Mouse (Mus musculus) cerebellum, adult 2 months (tissue): ENCODE results near the gene Olfr1181. TPM values are rescaled to one million over a fixed set of nuclear protein-coding genes. Genes with fewer than 3 reads are reported as not detected.
"Not testable (repeated sequence)": the region's sequence is repeated elsewhere in the genome, so short reads cannot be mapped to it uniquely, and the experiment has no call there.

Source experiments
- DNase-seq, 2 experiments: peaks; one replicate each; pipeline ENCODE4 v3.0.0; 2021
- H3K27ac ChIP-seq: fragments of 200-500 bp; 2 replicates; pipeline ENCODE4 v1.5.1; 2012; ENCODE audit warnings: low read length, control low read depth, inconsistent platforms; ENCODE audit not compliant: insufficient read depth
- H3K27me3 ChIP-seq: fragments of 200-500 bp; 2 replicates; pipeline ENCODE4 v1.6.1; 2012; ENCODE audit warnings: inconsistent platforms, mild to moderate bottlenecking, low read length, moderate library complexity; ENCODE audit not compliant: control insufficient read depth, insufficient read depth
- H3K4me1 ChIP-seq: fragments of 200-500 bp; 2 replicates; pipeline ENCODE4 v1.6.1; 2011; ENCODE audit warnings: low read length; ENCODE audit not compliant: control insufficient read depth, insufficient read depth
- H3K4me3 ChIP-seq: fragments of 200-500 bp; replicated peaks from 2 replicates; pipeline ENCODE3; 2011; ENCODE audit warnings: mild to moderate bottlenecking, low read depth, low read length, control low read depth; ENCODE audit not compliant: insufficient read depth
- CTCF ChIP-seq: fragments of 200-500 bp; IDR thresholded peaks from 2 replicates; pipeline ENCODE4 v1.5.1; 2011; ENCODE audit warnings: low read depth, mild to moderate bottlenecking, control low read depth, low read length, moderate library complexity, borderline replicate concordance; ENCODE audit not compliant: insufficient read depth
- POLR2A ChIP-seq: fragments of 200-500 bp; IDR thresholded peaks from 2 replicates; pipeline ENCODE4 v1.6.1; 2011; ENCODE audit warnings: low read length, control low read depth, borderline replicate concordance; ENCODE audit not compliant: insufficient read depth
- WGBS: fragments of 180-500 bp; shearing (Covaris S2); methylation state at CpG from one replicate; pipeline ENCODE4 v1.1.7; 2018; 5-methylcytosine and 5-hydroxymethylcytosine counted together
- polyA plus RNA-seq: library from polyadenylated mRNA; depleted of rRNA; stranded (reverse); fragments of >200 nt; gene quantifications from 2 replicates; pipeline ENCODE4 v1.2.3, GENCODE M21; 2012; rRNA removed

The Olfr1181 gene
- not detected in 2 replicates for polyA plus RNA-seq

DNA sequence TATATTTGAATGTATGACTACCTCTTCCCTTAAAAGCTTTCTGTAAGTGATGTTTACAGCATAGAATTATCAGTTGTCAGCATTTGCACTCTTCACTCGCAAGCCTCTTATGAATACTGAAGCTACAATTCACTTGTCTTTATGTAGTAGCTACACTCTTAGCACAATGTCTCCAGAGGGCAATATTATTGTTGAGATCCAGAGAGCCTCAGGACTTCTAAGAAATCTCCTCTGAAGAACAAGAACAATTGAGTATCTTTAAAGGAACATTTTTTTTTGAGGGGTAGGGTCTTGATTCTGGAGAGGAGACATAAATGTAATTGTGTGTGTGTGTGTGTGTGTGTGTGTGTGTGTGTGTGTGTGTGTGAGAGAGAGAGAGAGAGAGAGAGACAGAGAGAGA, at the start of gene Olfr1181:
Olfr1181 (minus strand) TSS at position 101 of the 400 bp plus-strand sequence.
- H3K4me3 ChIP-seq = no peak within 1 kb of the TSS
- TF ChIP-seq CTCF (no peak), POLR2A (no peak)
- no peak within 1 kb of the TSS for H3K27ac ChIP-seq
- no peaks in the 10 kb centered on the region for H3K27me3 ChIP-seq
- H3K4me1 ChIP-seq = no peaks in the 10 kb centered on the region
- no peak for DNase-seq
- 90% methylated on average over 1 of the region's 1 CpGs for WGBS

DNA sequence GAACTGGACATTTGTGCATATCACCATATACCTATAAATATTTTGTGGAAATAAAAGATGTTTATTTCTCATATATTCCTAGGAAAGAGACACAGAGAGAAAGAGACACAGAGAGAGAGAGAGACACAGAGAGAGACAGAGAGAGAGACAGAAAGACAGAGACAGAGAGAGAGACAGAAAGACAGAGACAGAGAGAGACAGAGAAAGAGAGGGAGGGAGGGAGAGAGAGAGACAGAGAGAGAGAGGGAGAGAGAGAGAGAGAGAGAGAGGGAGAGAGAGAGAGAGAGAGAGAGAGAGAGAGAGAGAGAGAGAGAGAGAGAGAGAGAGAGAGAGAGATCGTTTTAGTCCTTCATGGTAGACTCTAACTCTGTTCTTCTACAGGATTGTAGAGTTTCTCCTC, 28.6 kb upstream of the Olfr1181 start, which contains the start of gene Olfr1183:
Olfr1183 (plus strand) TSS at position 301 of the 400 bp plus-strand sequence.
- WGBS = 75% methylated on average over 1 of the region's 1 CpGs
- H3K27me3 ChIP-seq, H3K4me3 ChIP-seq, H3K27ac ChIP-seq, H3K4me1 ChIP-seq, DNase-seq: not testable (repeated sequence)

DNA sequence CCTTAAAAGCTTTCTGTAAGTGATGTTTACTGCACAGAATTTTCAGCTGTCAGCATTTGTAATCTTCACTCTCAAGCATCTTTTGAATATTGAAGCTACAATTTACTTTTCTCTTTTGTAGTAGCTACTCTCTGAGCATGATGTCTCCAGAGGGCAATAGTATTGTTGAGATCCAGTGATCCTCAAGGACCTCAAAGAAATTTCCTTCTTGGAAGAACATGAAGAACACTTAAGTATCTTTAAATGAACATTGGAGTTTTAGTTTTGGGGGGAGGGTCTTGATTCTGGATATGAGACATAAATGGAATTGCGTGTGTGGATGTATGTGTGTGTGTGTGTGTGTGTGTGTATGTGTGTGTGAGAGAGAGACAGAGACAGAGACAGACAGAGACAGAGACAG, 23.1 kb upstream of the Olfr1181 start, which contains the start of gene Gm13757:
Gm13757 (minus strand) TSS at position 101 of the 400 bp plus-strand sequence.
- Histone ChIP-seq H3K27me3 (no peaks in the 10 kb centered on the region), H3K4me1 (no peaks in the 10 kb centered on the region), H3K27ac (no peak within 1 kb of the TSS), H3K4me3 (no peak within 1 kb of the TSS)
- DNase-seq = no peak
- WGBS = 89% methylated on average over 1 of the region's 1 CpGs
- TF ChIP-seq CTCF (no peak), POLR2A (no peak)

DNA sequence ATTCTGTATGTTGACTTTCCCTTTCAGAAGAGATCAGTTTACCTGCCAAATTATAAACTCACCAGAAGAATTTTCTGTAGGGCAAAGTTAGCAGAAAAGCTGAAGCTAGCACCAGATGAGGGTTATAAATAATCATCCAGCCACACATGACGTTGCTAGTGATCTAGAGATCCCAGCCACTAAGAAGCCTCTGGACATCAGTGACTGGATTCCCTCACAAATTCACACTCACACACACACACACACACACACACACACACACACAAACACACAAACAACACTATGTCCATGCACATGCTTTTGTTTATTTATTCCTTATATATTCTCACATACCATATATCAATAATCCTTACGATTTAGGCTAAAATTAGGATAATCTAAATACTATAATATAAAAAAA, 6.9 kb downstream of the Olfr1181 start, which contains the start of gene Olfr1180:
Olfr1180 (minus strand) TSS at position 101 of the 400 bp plus-strand sequence.
- H3K4me3 ChIP-seq = no peak within 1 kb of the TSS
- WGBS = 69% methylated on average over 2 of the region's 2 CpGs
- no peak for DNase-seq
- H3K27ac ChIP-seq = no peak within 1 kb of the TSS
- no peaks in the 10 kb centered on the region for H3K27me3 ChIP-seq
- no peaks in the 10 kb centered on the region for H3K4me1 ChIP-seq
- no peak for TF ChIP-seq CTCF
- no peak for TF ChIP-seq POLR2A

DNA sequence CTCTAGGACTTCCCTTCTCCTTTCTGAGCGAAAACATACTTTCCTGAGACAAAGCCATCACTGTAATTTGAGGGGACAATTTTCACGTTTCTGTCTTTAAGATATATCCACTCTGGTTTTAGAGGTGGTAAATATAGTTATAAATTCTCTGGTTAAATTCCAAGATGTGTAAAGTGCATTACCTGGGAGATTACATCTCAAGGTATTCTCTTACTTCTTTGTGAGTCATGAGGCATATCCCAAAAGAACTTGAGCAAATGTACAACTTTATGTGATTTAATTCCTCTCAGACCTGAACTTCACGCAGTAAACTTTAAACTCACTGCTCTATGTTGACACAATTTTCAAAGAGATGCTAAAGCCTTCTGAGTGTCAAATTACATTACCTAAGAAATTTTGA, 19.6 kb downstream of the Olfr1181 start, which contains the start of gene Olfr1179:
Olfr1179 (minus strand) TSS at position 101 of the 400 bp plus-strand sequence.
- Histone ChIP-seq H3K27ac (no peak within 1 kb of the TSS), H3K4me3 (no peak within 1 kb of the TSS), H3K27me3 (no peaks in the 10 kb centered on the region), H3K4me1 (no peaks in the 10 kb centered on the region)
- TF ChIP-seq POLR2A (no peak), CTCF (no peak)
- 86% methylated on average over 3 of the region's 3 CpGs for WGBS
- DNase-seq = no peak

DNA sequence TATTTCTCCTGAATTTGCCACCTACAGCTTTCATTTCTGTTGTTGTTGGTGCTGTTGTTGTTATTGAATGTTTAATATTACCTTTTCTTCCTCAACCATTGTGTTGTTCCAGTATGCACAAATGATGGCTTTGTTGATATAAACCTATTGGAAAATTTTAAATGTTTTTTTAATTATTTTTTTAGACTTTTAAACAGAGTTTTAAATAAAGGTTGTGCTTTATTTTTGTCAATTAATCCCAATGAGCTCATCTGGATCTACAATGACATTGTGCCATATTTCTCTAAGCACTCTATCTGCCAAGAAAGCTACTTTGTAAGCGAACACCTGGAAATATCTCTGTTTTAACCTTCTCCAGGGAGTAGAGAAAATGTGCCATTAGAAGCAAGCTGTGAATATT, 39.2 kb downstream of the Olfr1181 start, which contains the start of gene Olfr1178:
Olfr1178 (plus strand) TSS at position 301 of the 400 bp plus-strand sequence.
- Histone ChIP-seq H3K4me1 (no peaks in the 10 kb centered on the region), H3K27ac (no peak within 1 kb of the TSS), H3K4me3 (no peak within 1 kb of the TSS), H3K27me3 (no peaks in the 10 kb centered on the region)
- WGBS = 82% methylated on average over 1 of the region's 1 CpGs
- TF ChIP-seq CTCF = no peak
- no peak for TF ChIP-seq POLR2A
- DNase-seq = no peak

Other genes starting within 250 kb of the Olfr1181 start
- not detected in 2 replicates for gene Olfr1168, start 244.3 kb downstream of the Olfr1181 start, polyA plus RNA-seq
- gene Olfr1170, start 197.8 kb downstream of the Olfr1181 start, polyA plus RNA-seq = not detected in 2 replicates
- gene Olfr1173, start 146.3 kb downstream of the Olfr1181 start, polyA plus RNA-seq = not detected in 2 replicates
- not detected in 2 replicates for gene Olfr1174-ps, start 111.0 kb downstream of the Olfr1181 start, polyA plus RNA-seq
- not detected in 2 replicates for gene Olfr1175-ps, start 99.0 kb downstream of the Olfr1181 start, polyA plus RNA-seq
- gene Olfr1176, start 89.5 kb downstream of the Olfr1181 start, polyA plus RNA-seq = not detected in 2 replicates
- not detected in 2 replicates for gene Olfr1177-ps, start 79.7 kb downstream of the Olfr1181 start, polyA plus RNA-seq
- not detected in 2 replicates for gene Olfr1178, start 39.1 kb downstream of the Olfr1181 start, polyA plus RNA-seq
- gene Olfr1179, start 19.7 kb downstream of the Olfr1181 start, polyA plus RNA-seq = not detected in 2 replicates
- not detected in 2 replicates for gene Olfr1180, start 7.0 kb downstream of the Olfr1181 start, polyA plus RNA-seq
- gene Gm13757, start 23.0 kb upstream of the Olfr1181 start, polyA plus RNA-seq = not detected in 2 replicates
- gene Olfr1183, start 28.7 kb upstream of the Olfr1181 start, polyA plus RNA-seq = not detected in 2 replicates
- gene Olfr1184, start 57.4 kb upstream of the Olfr1181 start, polyA plus RNA-seq = not detected in 2 replicates
- gene Olfr1185-ps1, start 67.1 kb upstream of the Olfr1181 start, polyA plus RNA-seq = not detected in 2 replicates
- not detected in 2 replicates for gene Olfr1186, start 92.4 kb upstream of the Olfr1181 start, polyA plus RNA-seq
- gene Olfr1188, start 130.8 kb upstream of the Olfr1181 start, polyA plus RNA-seq = not detected in 2 replicates
- gene Olfr1189, start 160.3 kb upstream of the Olfr1181 start, polyA plus RNA-seq = not detected in 2 replicates
- not detected in 2 replicates for gene Olfr1191-ps1, start 214.4 kb upstream of the Olfr1181 start, polyA plus RNA-seq
- gene Olfr1192-ps1, start 222.3 kb upstream of the Olfr1181 start, polyA plus RNA-seq = not detected in 2 replicates
- not detected in 2 replicates for gene Olfr1193, start 249.5 kb upstream of the Olfr1181 start, polyA plus RNA-seq